Mouse (Mus musculus) megakaryocyte, embryonic 14.5 days (primary cell): ENCODE measurements at regions not wholly inside any gene's neighbourhood (a gene's known extent, or its start where the extent isn't known, plus 50 kb on each side); places are given as distances from the start of the nearest gene placed in this dataset.

ENCODE experiments used
- FLI1 ChIP-seq: IDR thresholded peaks from 2 replicates; pipeline ENCODE4 v1.6.1; 2012; ENCODE audit warnings: low read length, inconsistent platforms, mixed read lengths
- GATA1 ChIP-seq: IDR thresholded peaks from 3 replicates; pipeline ENCODE4 v1.6.1; 2012; ENCODE audit warnings: mixed read lengths, low read length, inconsistent platforms, borderline replicate concordance

DNA sequence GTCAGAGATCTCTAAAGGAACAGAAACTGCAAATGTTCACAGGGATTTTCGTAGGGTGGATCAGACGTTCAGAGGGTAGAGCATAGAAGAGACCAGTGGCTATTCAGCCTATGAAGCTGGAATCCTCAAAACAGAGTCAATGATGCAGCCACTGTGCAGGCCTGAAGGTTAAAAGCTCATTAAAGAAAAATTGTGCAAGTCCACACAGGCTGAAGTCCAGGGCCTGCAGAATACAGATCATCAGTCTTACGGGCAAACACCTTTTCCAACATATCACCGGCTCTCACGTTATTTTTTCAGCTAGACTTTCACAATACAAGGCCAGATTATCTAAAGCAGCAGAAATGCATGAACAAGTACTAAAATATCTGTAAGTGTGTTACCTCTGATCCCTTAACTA, 78.8 kb upstream of the Ube2e3 start:
- TF ChIP-seq GATA1 (no peak), FLI1 (no peak)
